Mouse (Mus musculus) limb, embryonic 11.5 days (tissue): Measurements from ENCODE around the gene Prkcb. TPM values are rescaled to one million over a fixed set of nuclear protein-coding genes. Genes with fewer than 3 reads are reported as not detected.

ENCODE experiments used
- ATAC-seq: fragments of 200-750 bp; cut with Nextera tagmentation; 2 replicates; pipeline ENCODE4 v1.8.0; 2017; ENCODE audit warnings: low read depth; ENCODE audit not compliant: insufficient number of reproducible peaks, low FRiP score, low TSS enrichment
- DNase-seq: peaks from one replicate; pipeline ENCODE4 v3.0.0-alpha.2; 2015; ENCODE audit warnings: low spot score
- H3K27ac ChIP-seq: fragments of 300-500 bp; sonication (generic); replicated peaks from 2 replicates; pipeline ENCODE4 v1.5.1; 2014; ENCODE audit warnings: low read depth, mild to moderate bottlenecking, low read length
- H3K27me3 ChIP-seq: fragments of 300-500 bp; sonication (generic); 2 replicates; pipeline ENCODE4 v1.6.1; 2014; ENCODE audit warnings: mild to moderate bottlenecking, low read length, mixed read lengths; ENCODE audit not compliant: control insufficient read depth, insufficient read depth
- H3K36me3 ChIP-seq: fragments of 300-500 bp; sonication (generic); 2 replicates; pipeline ENCODE4 v1.6.1; 2014; ENCODE audit warnings: mild to moderate bottlenecking, low read length, moderate library complexity, mixed read lengths; ENCODE audit not compliant: control insufficient read depth, insufficient read depth
- H3K4me1 ChIP-seq: fragments of 300-500 bp; sonication (generic); 2 replicates; pipeline ENCODE4 v1.6.1; 2014; ENCODE audit warnings: low read length, mixed read lengths; ENCODE audit not compliant: control insufficient read depth, insufficient read depth
- H3K4me2 ChIP-seq: fragments of 300-500 bp; sonication (generic); 2 replicates; pipeline ENCODE4 v1.6.1; 2014; ENCODE audit warnings: low read depth, mild to moderate bottlenecking, moderate library complexity; ENCODE audit not compliant: severe bottlenecking
- H3K4me3 ChIP-seq: fragments of 300-500 bp; sonication (generic); 2 replicates; pipeline ENCODE4 v1.5.1; 2014; ENCODE audit warnings: low read depth, low read length
- H3K9ac ChIP-seq: fragments of 300-500 bp; sonication (generic); 2 replicates; pipeline ENCODE4 v1.6.1; 2014; ENCODE audit warnings: mild to moderate bottlenecking, low read length
- H3K9me3 ChIP-seq: fragments of 300-500 bp; sonication (generic); 2 replicates; pipeline ENCODE4 v1.6.1; 2016; ENCODE audit warnings: low read length; ENCODE audit not compliant: control insufficient read depth
- WGBS: fragments of 180-500 bp; shearing (Covaris S2); extraction: QIAGEN DNeasy Blood & Tissue Kit; methylation state at CpG from one replicate; pipeline ENCODE4 v1.1.7; 2014; 5-methylcytosine and 5-hydroxymethylcytosine counted together
- polyA plus RNA-seq: library from polyadenylated mRNA; unstranded; fragments of >200 nt; fragmentation: Nextera tagmentation; extraction: Ambion mirVana; gene quantifications from 2 replicates; pipeline ENCODE4 v1.2.1, GENCODE M21; 2014

Gene Prkcb
- polyA plus RNA-seq, 1 experiment from 2014 or later = 4.4 TPM

DNA sequence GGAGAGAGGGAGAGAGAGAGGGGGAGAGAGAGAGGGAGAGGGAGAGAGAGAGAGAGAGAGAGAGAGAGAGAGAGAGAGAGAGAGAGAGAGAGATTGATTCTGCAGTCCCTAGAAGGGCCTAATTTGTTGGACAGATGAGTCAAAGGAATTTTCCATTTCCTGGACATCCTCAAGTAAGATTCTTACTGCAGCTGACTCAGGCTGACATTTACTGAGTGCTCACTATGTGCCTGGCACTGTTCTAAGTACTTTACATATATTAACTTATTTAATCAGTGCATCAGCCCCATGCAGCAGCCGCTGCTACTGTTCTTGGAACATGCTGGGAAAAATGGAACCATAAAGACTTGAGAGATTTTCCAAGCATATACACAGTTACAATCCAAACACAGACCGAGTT, 16.0 kb downstream of the Prkcb start:
- no peaks in the 10 kb centered on the region for H3K9me3 ChIP-seq
- no peaks in the 10 kb centered on the region for H3K36me3 ChIP-seq
- H3K27ac ChIP-seq = no peak overlapping the region
- H3K4me2 ChIP-seq = no peak overlapping the region
- ATAC-seq (no peak), DNase-seq (no peak)
- H3K4me1 ChIP-seq = no peaks in the 10 kb centered on the region; the same call in 1 of the 2 replicates
- no peak overlapping the region for H3K9ac ChIP-seq
- WGBS = 89% methylated on average over 2 of the region's 2 CpGs
- no peak overlapping the region for H3K4me3 ChIP-seq
- H3K27me3 ChIP-seq = no peaks in the 10 kb centered on the region

- no peaks in the 10 kb centered on the region for H3K27me3 ChIP-seq
- H3K36me3 ChIP-seq = no peaks in the 10 kb centered on the region
- peaks cover 20% of the 10 kb centered on the region for H3K4me1 ChIP-seq
- 87% methylated on average over 9 of the region's 9 CpGs for WGBS
- no peaks in the 10 kb centered on the region for H3K9me3 ChIP-seq
- H3K9ac ChIP-seq = no peak overlapping the region
- H3K4me2 ChIP-seq = no peak overlapping the region
- H3K4me3 ChIP-seq = no peak overlapping the region
- no peak for DNase-seq
- ATAC-seq = no peak
- H3K27ac ChIP-seq = no peak overlapping the region
Measured at GRCm38 (mm10) chr7:122307241-122307640, 18.7 kb downstream of the Prkcb start.

GRCm38 (mm10) chr7:122308661-122309060, 20.1 kb downstream of the Prkcb start:
- no peak for DNase-seq
- H3K4me2 ChIP-seq = no peak overlapping the region
- no peak for ATAC-seq
- no peaks in the 10 kb centered on the region for H3K27me3 ChIP-seq
- 91% methylated on average over 5 of the region's 5 CpGs for WGBS
- H3K9me3 ChIP-seq = no peaks in the 10 kb centered on the region
- no peaks in the 10 kb centered on the region for H3K36me3 ChIP-seq
- H3K4me3 ChIP-seq = no peak overlapping the region
- H3K9ac ChIP-seq = no peak overlapping the region
- peaks cover 21% of the 10 kb centered on the region for H3K4me1 ChIP-seq
- H3K27ac ChIP-seq = no peak overlapping the region

- Histone ChIP-seq H3K36me3 (no peaks in the 10 kb centered on the region), H3K4me3 (no peak overlapping the region), H3K27ac (no peak overlapping the region), H3K9me3 (no peaks in the 10 kb centered on the region), H3K4me1 (peaks cover 21% of the 10 kb centered on the region), H3K9ac (no peak overlapping the region), H3K4me2 (no peak overlapping the region), H3K27me3 (no peaks in the 10 kb centered on the region)
- no peak for DNase-seq
- WGBS = 33% methylated on average over 14 of the region's 14 CpGs
- no peak for ATAC-seq
Measured at GRCm38 (mm10) chr7:122309909-122310725, 21.6 kb downstream of the Prkcb start.

- H3K4me1 ChIP-seq = peaks cover 21% of the 10 kb centered on the region
- H3K27ac ChIP-seq = no peak overlapping the region
- H3K9me3 ChIP-seq = no peaks in the 10 kb centered on the region
- ATAC-seq = no peak
- H3K4me3 ChIP-seq = no peak overlapping the region
- H3K9ac ChIP-seq = no peak overlapping the region
- no peak overlapping the region for H3K4me2 ChIP-seq
- no peak for DNase-seq
- H3K27me3 ChIP-seq = no peaks in the 10 kb centered on the region
- no peaks in the 10 kb centered on the region for H3K36me3 ChIP-seq
- whole genome bisulfite sequencing = 82% methylated on average over 7 of the region's 7 CpGs
Measured at GRCm38 (mm10) chr7:122310726-122311018, 22.1 kb downstream of the Prkcb start.

DNA sequence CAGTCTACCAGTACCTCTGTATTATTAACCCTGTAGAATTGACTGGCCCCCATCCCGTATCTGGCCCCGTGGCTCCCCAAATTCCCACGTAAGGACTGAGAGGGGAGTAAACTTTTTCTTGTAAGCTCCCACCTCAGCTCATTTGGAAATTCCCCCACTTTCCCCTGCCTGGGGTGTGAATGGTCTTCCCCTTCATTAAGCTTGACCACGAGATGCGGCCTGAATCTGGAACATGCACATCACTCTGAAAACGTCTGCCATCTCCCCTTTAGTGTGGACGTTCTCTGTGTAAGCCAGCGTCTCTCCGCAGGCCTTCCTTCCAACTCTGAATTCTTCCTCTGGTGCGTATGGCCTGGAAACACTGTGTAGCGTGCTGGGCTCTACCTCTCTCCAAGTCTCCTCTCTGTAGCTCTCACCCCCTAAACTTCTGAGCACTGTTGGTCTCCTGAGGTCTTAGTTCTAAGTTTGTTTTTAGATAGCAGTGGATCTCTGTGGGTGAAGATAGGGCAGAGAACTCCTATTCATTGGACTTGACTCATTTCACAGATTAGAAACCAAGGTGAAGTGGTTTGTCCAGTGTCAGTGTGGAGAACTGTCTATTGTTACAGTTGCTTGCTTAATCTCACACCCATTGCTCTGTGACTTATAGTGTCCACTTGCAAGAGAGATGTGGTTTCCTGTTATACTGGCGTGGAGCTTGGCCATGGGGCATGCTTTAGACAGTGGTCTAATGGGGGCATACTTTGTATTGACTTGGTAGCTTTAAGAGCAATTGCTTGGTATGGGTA, 25.3 kb downstream of the Prkcb start:
- no peak overlapping the region for H3K4me2 ChIP-seq
- H3K4me1 ChIP-seq = peaks cover 21% of the 10 kb centered on the region
- ATAC-seq (no peak), DNase-seq (no peak)
- H3K9ac ChIP-seq = no peak overlapping the region
- H3K4me3 ChIP-seq = no peak overlapping the region
- H3K27me3 ChIP-seq = no peaks in the 10 kb centered on the region
- 91% methylated on average over 12 of the region's 12 CpGs for WGBS
- no peak overlapping the region for H3K27ac ChIP-seq
- H3K9me3 ChIP-seq = no peaks in the 10 kb centered on the region
- no peaks in the 10 kb centered on the region for H3K36me3 ChIP-seq

- Histone ChIP-seq H3K27me3 (no peaks in the 10 kb centered on the region), H3K9ac (no peak overlapping the region), H3K9me3 (no peaks in the 10 kb centered on the region), H3K4me1 (peaks cover 12% of the 10 kb centered on the region; the same call in 1 of the 2 replicates), H3K4me3 (no peak overlapping the region), H3K27ac (no peak overlapping the region), H3K36me3 (no peaks in the 10 kb centered on the region), H3K4me2 (no peak overlapping the region)
- ATAC-seq (no peak), DNase-seq (no peak)
- WGBS = 86% methylated on average over 8 of the region's 8 CpGs
Measured at GRCm38 (mm10) chr7:122315720-122316331, 27.3 kb downstream of the Prkcb start.

DNA sequence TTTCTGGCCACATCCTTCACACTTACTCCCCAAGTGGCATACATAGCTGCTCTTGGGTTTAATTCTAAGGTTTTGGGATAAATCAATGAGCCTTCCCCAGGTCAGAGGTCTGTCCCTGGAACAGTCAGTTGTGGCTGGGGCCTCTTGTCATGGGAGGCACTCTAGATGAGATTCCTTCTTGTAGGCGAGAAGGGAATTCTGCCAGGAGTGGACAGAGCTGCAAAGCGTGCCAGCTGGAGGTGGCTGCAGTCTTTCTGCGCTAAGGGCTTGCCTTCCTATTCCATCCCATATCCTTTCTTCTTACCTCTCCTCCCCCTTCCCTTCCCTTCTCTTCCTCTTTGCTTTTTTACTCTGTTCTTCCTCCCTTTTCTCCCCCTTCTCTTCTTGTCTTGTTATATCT, 28.1 kb downstream of the Prkcb start:
- Histone ChIP-seq H3K27ac (no peak overlapping the region), H3K4me3 (no peak overlapping the region), H3K27me3 (no peaks in the 10 kb centered on the region), H3K9me3 (no peaks in the 10 kb centered on the region), H3K9ac (no peak overlapping the region), H3K4me1 (0 out of 2 replicates have a peak, but pooled peaks cover 3% of the 10 kb centered on the region), H3K36me3 (no peaks in the 10 kb centered on the region), H3K4me2 (no peak overlapping the region)
- 82% methylated on average over 3 of the region's 3 CpGs for WGBS
- ATAC-seq (no peak), DNase-seq (no peak)
